Mouse (Mus musculus): ENCODE measurements at regions not wholly inside any gene's neighbourhood (a gene's known extent, or its start where the extent isn't known, plus 50 kb on each side); places are given as distances from the start of the nearest gene placed in this dataset.

DNA sequence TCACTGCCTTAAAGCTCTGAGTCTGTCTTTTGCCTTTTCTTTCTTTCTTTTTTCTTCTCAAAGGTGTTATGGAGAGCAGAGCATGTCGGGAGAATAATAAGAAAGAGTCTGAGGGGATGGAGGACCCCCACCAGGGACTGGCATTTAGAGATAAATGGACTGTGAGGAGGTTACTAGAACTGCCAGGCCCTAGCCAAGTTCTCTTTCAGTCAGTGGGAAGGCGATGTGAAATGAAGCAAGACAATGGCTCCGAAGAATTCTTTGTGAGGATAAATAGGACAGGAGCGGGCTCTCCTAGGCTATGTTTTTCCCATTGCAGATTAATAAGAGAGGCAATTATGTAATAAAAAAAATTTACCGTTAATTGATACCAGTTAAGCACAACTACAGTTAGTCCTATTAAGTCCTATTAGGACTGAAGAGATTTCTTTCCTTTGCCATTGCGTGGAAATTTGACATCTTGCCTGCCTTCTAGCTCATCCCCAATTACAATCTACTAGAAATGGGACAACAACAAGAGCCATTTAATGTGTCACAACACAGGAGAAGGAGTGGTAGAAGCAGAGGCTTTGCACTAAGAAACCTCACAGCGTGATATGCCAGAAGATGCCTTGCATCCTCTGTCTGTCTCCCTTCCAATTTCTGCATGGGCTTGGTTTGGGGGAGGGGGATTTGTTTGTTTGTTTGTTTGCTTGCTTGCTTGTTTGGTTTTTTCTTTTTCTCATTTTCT, 107.2 kb upstream of the Id4 start:
- no peaks in the 10 kb centered on the region for H3K36me3 ChIP-seq (ENCODE audit: insufficient read depth, low read length)
- H3K9me3 ChIP-seq (replicated peaks; ENCODE audit: low read length), result no peaks in the 10 kb centered on the region
- no peak for ATAC-seq (replicated peaks; ENCODE audit: low FRiP score, low read depth)
- no peak overlapping the region for H3K4me3 ChIP-seq (replicated peaks; ENCODE audit: low read depth, low read length)
- no peaks in the 10 kb centered on the region for H3K4me1 ChIP-seq (replicated peaks; ENCODE audit: insufficient read depth, low read length)
- 70% methylated on average over 7 of the region's 7 CpGs for WGBS
- TF ChIP-seq CTCF (IDR thresholded peaks at IDR 0.05; ENCODE audit: low read depth), result no peak
- no peak overlapping the region for H3K9ac ChIP-seq (ENCODE audit: low read depth, low read length)
- no peaks in the 10 kb centered on the region for H3K27me3 ChIP-seq (ENCODE audit: insufficient read depth, low read length)
- no peak for DNase-seq (ENCODE audit: low spot score)
- H3K27ac ChIP-seq, result no peak overlapping the region
- no peak overlapping the region for H3K4me2 ChIP-seq (ENCODE audit: low read length)

DNA sequence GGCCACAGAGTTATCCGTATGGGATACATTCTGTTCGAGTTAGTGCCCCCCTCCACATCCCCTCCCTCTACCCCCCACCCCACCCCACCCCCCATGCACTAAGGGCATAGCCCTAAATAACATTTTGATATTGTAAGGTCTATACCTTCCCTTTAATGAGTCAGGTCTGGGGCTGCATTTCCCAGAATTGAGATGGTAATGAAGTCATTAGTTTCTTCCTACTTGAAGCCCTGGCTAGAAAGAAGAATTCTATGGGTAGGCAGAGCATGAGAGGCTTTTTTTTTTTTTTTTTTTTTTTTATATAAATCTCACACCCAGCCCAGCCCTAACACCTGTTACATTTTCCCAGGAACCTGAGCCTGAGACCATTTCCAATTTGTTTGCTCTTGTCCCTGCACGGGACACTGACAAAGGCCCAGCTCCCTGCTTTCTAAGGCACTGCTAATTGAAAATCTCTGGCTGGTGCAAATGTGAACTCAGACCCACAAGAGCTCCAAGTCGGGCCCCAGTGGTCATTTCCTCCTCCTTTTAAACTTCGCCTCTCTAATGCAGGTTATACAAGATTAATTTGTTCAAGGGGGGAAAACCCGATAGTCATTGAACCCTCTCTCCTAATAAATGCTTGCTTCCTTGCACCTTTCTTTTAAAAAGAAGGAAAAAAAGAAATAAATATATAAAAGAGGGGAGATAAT, 106.5 kb upstream of the Id4 start:
- TF ChIP-seq CTCF (IDR thresholded peaks at IDR 0.05; ENCODE audit: low read depth), result no peak
- WGBS, result 37% methylated on average over 6 of the region's 6 CpGs
- Histone ChIP-seq H3K27me3 (ENCODE audit: insufficient read depth, low read length) (no peaks in the 10 kb centered on the region), H3K4me1 (replicated peaks; ENCODE audit: insufficient read depth, low read length) (no peaks in the 10 kb centered on the region), H3K9ac (ENCODE audit: low read depth, low read length) (no peak overlapping the region), H3K27ac (no peak overlapping the region), H3K4me2 (ENCODE audit: low read length) (no peak overlapping the region), H3K9me3 (replicated peaks; ENCODE audit: low read length) (no peaks in the 10 kb centered on the region), H3K4me3 (replicated peaks; ENCODE audit: low read depth, low read length) (no peak overlapping the region), H3K36me3 (ENCODE audit: insufficient read depth, low read length) (no peaks in the 10 kb centered on the region)
- DNase-seq (ENCODE audit: low spot score), result no peak
- ATAC-seq (replicated peaks; ENCODE audit: low FRiP score, low read depth), result no peak

DNA sequence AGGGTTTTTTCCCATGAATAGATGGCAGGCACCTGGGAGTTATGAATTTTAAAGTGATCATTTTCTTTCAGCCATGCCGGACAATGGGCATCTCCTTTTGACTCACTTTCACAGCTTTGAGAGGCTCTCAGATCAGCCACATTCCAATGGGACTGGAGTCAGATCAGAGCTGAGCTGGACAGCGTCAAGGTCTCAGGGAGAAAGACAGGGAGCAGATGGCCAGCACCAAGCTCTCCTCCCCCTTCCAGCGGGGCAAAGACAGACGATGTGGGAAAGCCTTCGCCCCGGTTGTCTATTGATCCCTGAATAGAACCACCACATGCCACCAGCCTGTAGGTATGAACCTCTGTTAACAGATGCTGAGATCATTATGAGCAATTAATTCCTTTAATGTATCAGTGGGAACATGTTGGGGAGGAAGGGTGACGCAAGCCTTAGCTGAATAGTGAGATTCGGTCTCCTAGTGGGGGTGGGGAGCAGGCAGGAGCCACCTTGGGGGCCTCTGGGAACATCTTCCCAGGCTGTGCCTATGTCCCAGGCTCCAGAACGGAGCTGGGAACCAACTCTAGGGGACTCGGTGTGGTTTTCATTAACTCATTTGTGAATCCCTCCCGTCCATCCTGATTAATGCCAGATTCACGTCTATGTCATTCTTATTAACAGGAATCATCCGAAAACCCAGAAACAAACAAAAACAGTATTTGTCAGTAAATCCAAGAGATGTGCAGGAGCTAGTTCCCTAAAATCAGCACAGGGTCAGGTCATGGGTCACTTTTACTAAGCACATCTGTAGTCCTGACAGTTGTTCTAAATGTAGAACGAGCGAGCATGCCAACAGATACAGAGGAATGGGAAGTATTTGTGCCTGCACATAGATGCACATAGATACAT, 101.8 kb upstream of the Id4 start:
- ATAC-seq (replicated peaks; ENCODE audit: low FRiP score, low read depth) (no peak), DNase-seq (ENCODE audit: low spot score) (peak; percentile 39)
- H3K27ac ChIP-seq, result no peak overlapping the region
- no peak overlapping the region for H3K4me3 ChIP-seq (replicated peaks; ENCODE audit: low read depth, low read length)
- H3K9ac ChIP-seq (ENCODE audit: low read depth, low read length), result no peak overlapping the region
- no peaks in the 10 kb centered on the region for H3K9me3 ChIP-seq (replicated peaks; ENCODE audit: low read length)
- H3K4me2 ChIP-seq (ENCODE audit: low read length), result no peak overlapping the region
- H3K27me3 ChIP-seq (ENCODE audit: insufficient read depth, low read length), result no peaks in the 10 kb centered on the region
- no peaks in the 10 kb centered on the region for H3K36me3 ChIP-seq (ENCODE audit: insufficient read depth, low read length)
- no peaks in the 10 kb centered on the region for H3K4me1 ChIP-seq (replicated peaks; ENCODE audit: insufficient read depth, low read length)
- TF ChIP-seq CTCF (IDR thresholded peaks at IDR 0.05; ENCODE audit: low read depth), result no peak
- 40% methylated on average over 15 of the region's 15 CpGs for WGBS

DNA sequence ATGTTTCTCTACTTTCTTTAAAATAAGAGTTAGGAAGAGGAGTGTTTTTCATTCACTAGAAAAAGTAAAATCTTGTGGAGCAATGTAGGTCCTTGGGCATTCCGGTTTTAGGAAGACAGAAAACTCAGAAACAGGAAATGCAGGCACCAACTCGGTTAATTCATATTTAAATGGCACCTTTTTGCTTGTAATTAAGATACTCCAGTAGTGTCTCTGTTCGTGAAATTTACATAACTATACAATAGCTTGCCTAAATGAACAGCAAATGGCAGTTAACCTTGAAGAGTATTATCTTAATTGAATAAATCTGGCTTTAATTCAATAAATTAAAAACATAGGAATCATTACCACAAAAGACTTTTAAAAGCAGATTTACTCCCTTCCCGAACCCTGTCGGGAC, 100.9 kb upstream of the Id4 start:
- Histone ChIP-seq H3K27me3 (ENCODE audit: insufficient read depth, low read length) (no peaks in the 10 kb centered on the region), H3K27ac (no peak overlapping the region), H3K36me3 (ENCODE audit: insufficient read depth, low read length) (no peaks in the 10 kb centered on the region), H3K9me3 (replicated peaks; ENCODE audit: low read length) (no peaks in the 10 kb centered on the region), H3K4me1 (replicated peaks; ENCODE audit: insufficient read depth, low read length) (no peaks in the 10 kb centered on the region), H3K4me2 (ENCODE audit: low read length) (no peak overlapping the region), H3K9ac (ENCODE audit: low read depth, low read length) (no peak overlapping the region), H3K4me3 (replicated peaks; ENCODE audit: low read depth, low read length) (no peak overlapping the region)
- TF ChIP-seq CTCF (IDR thresholded peaks at IDR 0.05; ENCODE audit: low read depth), result no peak
- 56% methylated on average over 5 of the region's 5 CpGs for WGBS
- ATAC-seq (replicated peaks; ENCODE audit: low FRiP score, low read depth) (no peak), DNase-seq (ENCODE audit: low spot score) (no peak)

DNA sequence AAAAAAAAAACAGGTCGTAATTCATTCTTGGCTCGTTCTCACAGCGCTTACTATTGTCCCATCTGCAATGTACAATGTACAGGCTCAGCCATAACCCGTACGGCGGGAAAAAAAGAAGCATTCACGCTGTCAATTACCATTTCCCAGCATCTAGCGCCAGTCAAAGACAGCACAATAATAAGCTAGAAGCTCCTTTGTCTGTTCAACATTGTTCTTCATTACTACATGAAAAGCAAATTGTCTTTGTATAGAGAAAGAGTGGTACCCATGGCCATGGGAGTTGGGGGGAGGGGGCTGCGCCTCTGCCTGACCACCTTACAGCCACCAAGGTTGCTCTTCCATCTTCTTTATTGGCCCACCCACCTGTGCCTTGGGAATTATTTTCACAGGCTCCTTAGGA, 99.7 kb upstream of the Id4 start:
- Histone ChIP-seq H3K4me3 (replicated peaks; ENCODE audit: low read depth, low read length) (no peak overlapping the region), H3K4me1 (replicated peaks; ENCODE audit: insufficient read depth, low read length) (no peaks in the 10 kb centered on the region), H3K9ac (ENCODE audit: low read depth, low read length) (no peak overlapping the region), H3K27ac (no peak overlapping the region), H3K9me3 (replicated peaks; ENCODE audit: low read length) (no peaks in the 10 kb centered on the region), H3K4me2 (ENCODE audit: low read length) (no peak overlapping the region), H3K27me3 (ENCODE audit: insufficient read depth, low read length) (no peaks in the 10 kb centered on the region), H3K36me3 (ENCODE audit: insufficient read depth, low read length) (no peaks in the 10 kb centered on the region)
- no peak for DNase-seq (ENCODE audit: low spot score)
- 65% methylated on average over 9 of the region's 9 CpGs for WGBS
- TF ChIP-seq CTCF (IDR thresholded peaks at IDR 0.05; ENCODE audit: low read depth), result no peak
- no peak for ATAC-seq (replicated peaks; ENCODE audit: low FRiP score, low read depth)

DNA sequence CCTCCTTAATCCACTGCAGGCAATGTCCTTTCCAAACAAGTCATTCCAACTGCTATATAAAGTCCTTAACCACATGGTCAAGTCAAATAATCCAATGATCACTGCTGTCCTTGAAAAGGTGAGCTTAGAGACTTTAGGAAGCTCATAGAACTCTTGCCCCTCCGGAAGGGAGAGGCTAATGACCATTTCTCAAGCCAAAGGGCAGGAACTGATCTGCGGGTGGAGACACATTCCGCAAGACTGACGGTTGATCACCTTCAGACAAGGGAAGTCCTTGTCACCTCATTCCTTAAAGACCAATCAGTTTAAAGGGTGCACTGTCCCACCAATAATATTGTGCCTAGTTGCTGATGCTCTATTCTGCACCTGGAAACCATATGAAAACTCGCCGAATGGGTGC, 96.4 kb upstream of the Id4 start:
- H3K4me2 ChIP-seq (ENCODE audit: low read length), result no peak overlapping the region
- no peak overlapping the region for H3K27ac ChIP-seq
- H3K27me3 ChIP-seq (ENCODE audit: insufficient read depth, low read length), result no peaks in the 10 kb centered on the region
- no peaks in the 10 kb centered on the region for H3K4me1 ChIP-seq (replicated peaks; ENCODE audit: insufficient read depth, low read length)
- 82% methylated on average over 6 of the region's 6 CpGs for WGBS
- no peak for TF ChIP-seq CTCF (IDR thresholded peaks at IDR 0.05; ENCODE audit: low read depth)
- H3K9ac ChIP-seq (ENCODE audit: low read depth, low read length), result no peak overlapping the region
- no peaks in the 10 kb centered on the region for H3K36me3 ChIP-seq (ENCODE audit: insufficient read depth, low read length)
- H3K4me3 ChIP-seq (replicated peaks; ENCODE audit: low read depth, low read length), result no peak overlapping the region
- H3K9me3 ChIP-seq (replicated peaks; ENCODE audit: low read length), result no peaks in the 10 kb centered on the region
- ATAC-seq (replicated peaks; ENCODE audit: low FRiP score, low read depth) (no peak), DNase-seq (ENCODE audit: low spot score) (no peak)
